Mouse (Mus musculus) megakaryocyte, embryonic 14.5 days (primary cell): ENCODE data around the gene Lcp2. TPM values are rescaled to one million over a fixed set of nuclear protein-coding genes. Genes with fewer than 3 reads are reported as not detected.

Experiments used
- H3K27me3 ChIP-seq: replicated peaks from 2 replicates; pipeline ENCODE3; 2012; ENCODE audit warnings: inconsistent platforms
- H3K36me3 ChIP-seq: replicated peaks from 2 replicates; pipeline ENCODE3; 2012; ENCODE audit warnings: low read length, inconsistent platforms, mixed read lengths
- H3K4me1 ChIP-seq: 2 replicates; pipeline ENCODE4 v1.6.1; 2012; ENCODE audit warnings: inconsistent platforms
- H3K4me3 ChIP-seq: replicated peaks from 2 replicates; pipeline ENCODE3; 2012; ENCODE audit warnings: moderate library complexity, mild to moderate bottlenecking, inconsistent platforms
- H3K9me3 ChIP-seq: 2 replicates; pipeline ENCODE4 v1.6.1; 2012; ENCODE audit warnings: inconsistent platforms
- FLI1 ChIP-seq: IDR thresholded peaks from 2 replicates; pipeline ENCODE4 v1.6.1; 2012; ENCODE audit warnings: low read length, inconsistent platforms, mixed read lengths
- GATA1 ChIP-seq: IDR thresholded peaks from 3 replicates; pipeline ENCODE4 v1.6.1; 2012; ENCODE audit warnings: mixed read lengths, low read length, inconsistent platforms, borderline replicate concordance
- polyA plus RNA-seq: library from polyadenylated mRNA; stranded (reverse); fragments of >175 nt; gene quantifications from 2 replicates; pipeline ENCODE4 v1.2.3, GENCODE M21; 2012; ENCODE audit warnings: low replicate concordance; ENCODE audit not compliant: insufficient read depth

Lcp2 gene
- polyA plus RNA-seq, 1 experiment = 68.0 TPM

DNA sequence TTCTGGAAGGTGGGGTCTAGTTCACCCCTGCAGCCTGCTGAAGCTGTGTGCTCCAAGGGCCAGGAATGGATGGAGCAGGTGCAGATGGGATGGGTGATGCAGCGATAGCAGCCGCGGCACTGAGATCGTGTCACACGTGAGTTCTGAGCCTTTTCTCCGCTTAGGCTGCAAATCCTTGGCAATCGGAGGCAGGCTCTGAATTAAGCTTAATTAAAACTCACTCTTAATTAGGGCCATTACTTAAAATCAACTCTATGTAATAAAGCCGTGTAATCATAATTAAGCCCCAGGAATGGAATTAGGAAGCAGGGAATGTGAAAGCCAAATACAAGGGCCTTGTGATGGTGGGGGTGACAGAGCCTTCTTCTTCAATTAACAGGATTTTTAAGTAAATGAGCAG is 92.6 kb downstream of the Lcp2 start:
- Histone ChIP-seq H3K4me1 (peaks cover 19% of the 10 kb centered on the region), H3K9me3 (no peaks in the 10 kb centered on the region), H3K36me3 (no peaks in the 10 kb centered on the region), H3K27me3 (peaks cover 18% of the 10 kb centered on the region), H3K4me3 (no peak overlapping the region)
- TF ChIP-seq GATA1 (no peak), FLI1 (no peak)

Other genes with a start within 250 kb of the Lcp2 start
- gene Kcnmb1, start 83.9 kb upstream of the Lcp2 start, polyA plus RNA-seq = not detected in 2 replicates
- not detected in 2 replicates for gene Kcnip1, start 53.8 kb upstream of the Lcp2 start, polyA plus RNA-seq
- not detected in 2 replicates for gene 4930469K13Rik, start 51.6 kb downstream of the Lcp2 start, polyA plus RNA-seq
- not detected in 2 replicates for gene Foxi1, start 161.2 kb downstream of the Lcp2 start, polyA plus RNA-seq